Mouse (Mus musculus) liver, embryonic 16.5 days (tissue): ENCODE measurements at regions not wholly inside any gene's neighbourhood (a gene's known extent, or its start where the extent isn't known, plus 50 kb on each side); places are given as distances from the start of the nearest gene placed in this dataset.

Experiments used
- ATAC-seq: fragments of 200-750 bp; cut with Nextera tagmentation; 2 replicates; pipeline ENCODE4 v1.8.0; 2017; ENCODE audit warnings: low read depth, mild to moderate bottlenecking, moderate number of reproducible peaks, moderate library complexity
- H3K27ac ChIP-seq: fragments of 300-500 bp; sonication (generic); 2 replicates; pipeline ENCODE4 v1.5.1; 2014; ENCODE audit warnings: mild to moderate bottlenecking, low read length
- H3K27me3 ChIP-seq: fragments of 300-500 bp; sonication (generic); 2 replicates; pipeline ENCODE4 v1.6.1; 2014; ENCODE audit warnings: low read depth, low read length, mixed read lengths; ENCODE audit not compliant: control insufficient read depth, insufficient read depth
- H3K36me3 ChIP-seq: fragments of 300-500 bp; sonication (generic); 2 replicates; pipeline ENCODE4 v1.6.1; 2014; ENCODE audit warnings: mild to moderate bottlenecking; ENCODE audit not compliant: control insufficient read depth, insufficient read depth
- H3K4me1 ChIP-seq: fragments of 300-500 bp; sonication (generic); 2 replicates; pipeline ENCODE4 v1.6.1; 2014; ENCODE audit warnings: low read depth, low read length, mixed read lengths; ENCODE audit not compliant: control insufficient read depth
- H3K4me2 ChIP-seq: fragments of 300-500 bp; sonication (generic); 2 replicates; pipeline ENCODE4 v1.6.1; 2014; ENCODE audit warnings: low read depth, low read length, mixed read lengths
- H3K4me3 ChIP-seq: fragments of 300-500 bp; sonication (generic); 2 replicates; pipeline ENCODE4 v1.5.1; 2014; ENCODE audit warnings: low read depth, mild to moderate bottlenecking, low read length
- H3K9ac ChIP-seq: fragments of 300-500 bp; sonication (generic); 2 replicates; pipeline ENCODE4 v1.6.1; 2014; ENCODE audit warnings: low read depth, low read length
- H3K9me3 ChIP-seq: fragments of 300-500 bp; sonication (generic); replicated peaks from 2 replicates; pipeline ENCODE4 v1.6.1; 2016; ENCODE audit warnings: low read length; ENCODE audit not compliant: control insufficient read depth
- WGBS: fragments of 180-500 bp; shearing (Covaris S2); extraction: QIAGEN DNeasy Blood & Tissue Kit; methylation state at CpG from one replicate; pipeline ENCODE4 v1.1.7; 2014; ENCODE audit not compliant: insufficient replicate concordance; 5-methylcytosine and 5-hydroxymethylcytosine counted together

DNA sequence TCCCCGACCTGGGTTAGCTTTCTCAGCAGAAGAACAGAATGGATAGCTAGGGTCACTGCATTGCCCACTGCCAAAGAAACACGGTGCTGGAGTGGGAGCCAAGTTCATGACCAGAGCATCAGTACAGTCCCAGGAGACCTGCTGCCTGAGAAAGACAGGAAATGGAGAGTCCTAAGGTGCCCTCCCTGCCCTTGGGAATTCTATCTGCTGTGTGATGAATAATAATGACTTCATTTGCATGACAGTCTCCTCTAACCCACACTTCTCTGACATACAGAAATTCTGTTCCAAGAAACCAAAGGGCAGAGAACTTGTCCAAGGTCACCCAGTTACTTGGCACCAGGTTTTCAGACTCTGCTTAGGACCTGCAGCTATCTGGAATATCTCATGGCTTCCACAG, 138.1 kb downstream of the Mycn start:
- H3K27ac ChIP-seq = no peak overlapping the region
- 42% methylated on average over 2 of the region's 2 CpGs for WGBS

DNA sequence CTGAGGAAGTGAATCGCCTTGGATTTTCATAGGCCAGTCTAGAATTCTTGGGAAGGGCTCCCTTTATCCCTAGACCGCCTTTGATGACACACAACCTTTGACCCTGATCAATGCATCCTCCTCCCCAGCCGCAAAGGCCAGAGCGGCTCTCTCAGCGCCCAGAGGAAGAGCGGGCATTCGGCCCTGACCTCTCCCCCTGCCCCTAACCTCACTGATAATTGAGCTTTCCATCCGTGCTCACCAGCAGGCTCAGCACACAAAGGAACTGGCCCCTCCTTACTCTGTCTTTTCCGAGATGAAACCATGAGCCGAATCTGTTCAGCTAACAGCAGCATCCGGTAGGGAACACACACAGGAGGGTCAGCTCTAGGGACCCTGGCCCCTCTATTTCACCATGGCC, 139.3 kb downstream of the Mycn start:
- Histone ChIP-seq H3K4me2 (no peak overlapping the region), H3K27me3 (no peaks in the 10 kb centered on the region), H3K9ac (no peak overlapping the region), H3K27ac (no peak overlapping the region), H3K36me3 (no peaks in the 10 kb centered on the region), H3K9me3 (no peaks in the 10 kb centered on the region), H3K4me1 (peaks cover 3% of the 10 kb centered on the region), H3K4me3 (no peak overlapping the region)
- peak; percentile 13; the same call in 1 of the 2 replicates for ATAC-seq
- 45% methylated on average over 11 of the region's 11 CpGs for WGBS

More for the DNA sequence above, 138.1 kb downstream of the Mycn start:
- H3K36me3 ChIP-seq = no peaks in the 10 kb centered on the region
- H3K4me1 ChIP-seq = peaks cover 3% of the 10 kb centered on the region
- H3K4me3 ChIP-seq = no peak overlapping the region
- ATAC-seq = no peak
- no peaks in the 10 kb centered on the region for H3K9me3 ChIP-seq
- no peak overlapping the region for H3K4me2 ChIP-seq
- H3K27me3 ChIP-seq = no peaks in the 10 kb centered on the region
- no peak overlapping the region for H3K9ac ChIP-seq

DNA sequence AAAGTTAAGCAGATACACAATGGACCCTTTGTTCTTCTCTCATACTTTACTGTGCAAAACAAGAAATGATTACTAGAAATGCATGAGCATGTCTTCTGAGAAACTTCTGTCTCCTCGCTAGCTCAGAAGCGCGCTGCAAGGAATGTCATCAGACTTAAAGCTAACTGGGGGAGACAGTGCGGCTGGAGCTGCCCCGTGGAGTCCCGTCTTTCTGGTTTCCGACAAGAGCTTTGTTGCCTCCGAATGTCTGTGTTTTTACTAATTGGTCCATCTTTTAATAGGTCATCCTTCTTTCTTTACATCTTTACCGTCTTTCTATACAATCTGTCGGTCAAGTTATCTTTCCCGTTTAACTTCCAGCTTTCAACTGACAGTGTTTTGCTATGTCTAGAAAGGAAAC, 140.0 kb downstream of the Mycn start:
- Histone ChIP-seq H3K9me3 (no peaks in the 10 kb centered on the region), H3K4me2 (no peak overlapping the region), H3K9ac (no peak overlapping the region), H3K4me1 (peaks cover 3% of the 10 kb centered on the region), H3K27me3 (no peaks in the 10 kb centered on the region), H3K27ac (no peak overlapping the region), H3K36me3 (no peaks in the 10 kb centered on the region), H3K4me3 (no peak overlapping the region)
- no peak for ATAC-seq
- 66% methylated on average over 11 of the region's 11 CpGs for WGBS

DNA sequence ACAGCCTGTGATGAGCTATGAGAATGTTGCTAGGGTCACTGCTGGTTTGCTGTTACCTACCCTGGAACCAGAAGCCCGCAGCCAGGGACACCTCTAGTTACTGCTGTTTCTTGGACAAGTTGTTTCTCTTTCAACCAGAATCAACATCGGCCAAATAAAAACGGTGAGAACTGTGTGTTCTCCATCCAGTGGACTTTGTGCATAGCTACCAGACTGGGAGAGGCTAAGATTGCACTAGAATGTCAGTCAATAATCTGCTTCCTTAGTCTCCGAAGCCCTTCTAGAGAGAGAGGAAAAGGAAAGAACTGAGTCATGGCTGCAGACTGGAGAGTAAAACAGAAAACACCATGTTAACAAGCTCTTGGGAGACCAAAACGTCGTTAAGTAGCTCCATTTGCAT, 141.6 kb downstream of the Mycn start:
- no peak overlapping the region for H3K9ac ChIP-seq
- WGBS = 60% methylated on average over 6 of the region's 6 CpGs
- ATAC-seq = no peak
- H3K27me3 ChIP-seq = no peaks in the 10 kb centered on the region
- H3K4me2 ChIP-seq = no peak overlapping the region
- peaks cover 3% of the 10 kb centered on the region for H3K4me1 ChIP-seq
- H3K36me3 ChIP-seq = no peaks in the 10 kb centered on the region
- no peak overlapping the region for H3K4me3 ChIP-seq
- H3K9me3 ChIP-seq = no peaks in the 10 kb centered on the region
- no peak overlapping the region for H3K27ac ChIP-seq

DNA sequence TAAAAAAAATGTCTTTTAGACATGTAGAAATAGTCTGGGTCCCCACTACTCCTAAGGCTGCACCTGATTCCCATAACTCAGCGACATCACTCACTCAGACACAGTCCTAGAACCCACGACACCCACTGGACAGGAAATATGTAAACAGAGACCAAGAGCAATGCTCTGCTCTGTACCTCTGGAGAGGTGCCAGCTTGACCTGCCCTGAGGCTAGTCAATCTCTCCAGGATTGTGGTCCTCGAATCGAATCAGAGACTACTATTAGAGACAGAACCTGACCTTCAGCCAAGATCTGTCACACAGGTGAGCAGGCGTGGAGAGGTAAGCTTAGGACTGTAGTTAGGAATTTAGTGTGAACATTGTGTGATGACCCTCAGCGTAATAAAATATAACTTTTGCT, 152.7 kb downstream of the Mycn start:
- H3K9me3 ChIP-seq = no peaks in the 10 kb centered on the region
- no peak overlapping the region for H3K27ac ChIP-seq
- 61% methylated on average over 6 of the region's 6 CpGs for WGBS
- no peak overlapping the region for H3K4me3 ChIP-seq
- no peak for ATAC-seq
- H3K27me3 ChIP-seq = peaks cover 4% of the 10 kb centered on the region; the same call in 1 of the 2 replicates
- H3K36me3 ChIP-seq = no peaks in the 10 kb centered on the region
- no peak overlapping the region for H3K9ac ChIP-seq
- H3K4me2 ChIP-seq = no peak overlapping the region
- no peaks in the 10 kb centered on the region; the same call in 1 of the 2 replicates for H3K4me1 ChIP-seq

DNA sequence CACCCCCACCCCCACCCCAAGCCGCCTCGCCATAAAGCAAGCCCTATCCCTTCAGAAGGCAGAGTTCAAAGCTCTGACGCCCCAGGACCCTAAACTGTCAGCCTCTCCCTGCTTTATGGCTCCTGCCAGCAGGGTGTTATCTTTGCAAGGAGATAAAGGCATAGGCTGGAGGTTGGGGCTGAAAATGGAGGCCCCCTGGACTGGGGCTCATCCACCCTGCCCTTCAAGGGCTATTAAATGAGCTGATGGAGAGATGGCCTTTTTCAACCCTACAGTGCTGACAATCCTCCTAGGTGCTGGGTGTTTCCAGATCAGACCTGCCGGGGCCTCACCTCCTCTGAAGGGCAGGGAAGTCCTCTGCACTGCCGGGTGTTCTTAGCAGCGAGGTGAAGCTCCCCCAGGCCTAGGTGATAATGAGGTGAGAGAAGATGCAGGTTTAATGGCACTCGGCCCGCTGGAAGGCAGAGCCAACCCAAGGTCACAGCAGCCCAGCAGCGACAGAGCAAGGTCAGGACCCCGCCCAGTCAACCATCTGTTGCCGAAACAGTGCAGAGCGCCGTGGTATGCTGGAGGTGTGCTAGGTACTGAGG, 153.4 kb downstream of the Mycn start:
- WGBS = 38% methylated on average over 13 of the region's 13 CpGs
- Histone ChIP-seq H3K4me1 (no peaks in the 10 kb centered on the region; the same call in 1 of the 2 replicates), H3K9me3 (no peaks in the 10 kb centered on the region), H3K27me3 (peaks cover 4% of the 10 kb centered on the region; the same call in 1 of the 2 replicates), H3K27ac (no peak overlapping the region), H3K36me3 (no peaks in the 10 kb centered on the region), H3K4me3 (no peak overlapping the region), H3K9ac (no peak overlapping the region), H3K4me2 (peak overlapping the region; percentile 27; the same call in 1 of the 2 replicates)
- ATAC-seq = 0 out of 2 replicates have a peak, but pooled peaks have one; percentile 35

DNA sequence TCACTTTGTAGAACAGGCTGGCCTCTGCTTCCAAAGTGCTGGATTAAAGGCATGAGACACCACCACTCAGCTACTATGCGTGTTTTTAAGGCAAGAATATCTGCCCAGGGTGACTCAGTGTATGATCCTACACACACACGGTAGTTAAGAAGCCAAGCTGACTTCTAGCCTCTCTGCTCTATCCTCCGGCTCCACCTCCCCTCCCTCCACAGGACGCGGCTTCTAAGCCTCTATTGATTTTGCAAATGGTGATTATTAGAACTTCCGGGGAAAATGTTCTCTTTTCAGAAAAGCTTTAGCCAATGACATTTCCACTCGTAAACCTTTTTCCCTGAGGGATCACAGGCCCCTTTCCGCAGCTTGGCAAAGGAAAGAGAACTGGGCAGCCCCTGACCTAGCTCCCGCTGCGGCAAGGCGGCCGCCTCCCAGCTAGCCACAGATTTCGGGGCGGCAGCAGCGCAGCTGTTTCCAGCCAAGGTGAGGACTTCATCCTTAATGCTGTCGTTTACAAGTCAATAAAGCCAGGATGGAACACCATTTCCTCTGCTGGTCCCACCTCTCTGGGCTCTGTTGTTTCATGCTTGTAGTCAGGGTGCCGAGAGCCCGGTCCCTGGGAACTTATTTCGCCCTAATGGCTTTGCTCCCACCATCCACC, 154.0 kb downstream of the Mycn start:
- Histone ChIP-seq H3K27ac (no peak overlapping the region), H3K36me3 (no peaks in the 10 kb centered on the region), H3K4me2 (peak overlapping the region; percentile 27), H3K4me1 (no peaks in the 10 kb centered on the region; the same call in 1 of the 2 replicates), H3K9me3 (no peaks in the 10 kb centered on the region), H3K27me3 (peaks cover 4% of the 10 kb centered on the region; the same call in 1 of the 2 replicates), H3K9ac (no peak overlapping the region), H3K4me3 (no peak overlapping the region)
- ATAC-seq = no peak
- 20% methylated on average over 19 of the region's 19 CpGs for whole genome bisulfite sequencing

DNA sequence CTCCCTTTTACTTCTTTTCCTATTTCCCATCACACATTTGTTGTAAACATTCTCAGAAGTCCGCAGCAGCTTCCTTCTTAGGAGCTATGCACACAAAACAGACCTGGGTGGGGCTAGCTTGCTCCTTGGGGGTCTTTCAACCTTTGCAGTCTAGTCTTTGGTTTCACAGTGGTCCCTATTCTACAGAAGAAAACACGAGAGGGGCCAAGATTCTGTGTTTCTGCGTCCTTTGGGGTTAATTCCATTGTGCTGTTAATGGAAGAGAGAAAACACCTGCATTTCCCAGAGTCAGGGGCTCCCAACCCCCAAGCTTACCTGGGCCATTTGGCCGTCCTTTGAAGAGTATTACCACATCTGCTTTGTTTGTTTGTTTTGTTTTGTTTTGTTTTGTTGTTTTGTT, 154.6 kb downstream of the Mycn start:
- no peak overlapping the region for H3K4me2 ChIP-seq
- H3K4me3 ChIP-seq = no peak overlapping the region
- ATAC-seq = no peak
- H3K36me3 ChIP-seq = no peaks in the 10 kb centered on the region
- H3K9ac ChIP-seq = no peak overlapping the region
- no peaks in the 10 kb centered on the region; the same call in 1 of the 2 replicates for H3K4me1 ChIP-seq
- no peaks in the 10 kb centered on the region for H3K9me3 ChIP-seq
- 37% methylated on average over 4 of the region's 4 CpGs for WGBS
- peaks cover 4% of the 10 kb centered on the region; the same call in 1 of the 2 replicates for H3K27me3 ChIP-seq
- H3K27ac ChIP-seq = no peak overlapping the region
